ENCODE assay signal across 8 mouse cellular contexts in genomic region chr17:46674530-46675283, GRCm38 (mm10). TPM values are rescaled to one million over a fixed set of nuclear protein-coding genes. Genes with fewer than 3 reads are reported as not detected.
DNase-seq lines count a peak whose midpoint lies in the region; ATAC-seq and TF ChIP-seq lines count a peak whose summit lies in the region.

No protein-coding gene starts in this region.

- TF ChIP-seq POLR2A in myocyte (IDR thresholded peaks at IDR 0.05; ENCODE audit: insufficient read length, low read depth) = no peak

- H3ac ChIP-seq in myocyte (ENCODE audit: control insufficient read depth, insufficient read length) = peak overlapping the region; percentile 54

- H3K4me1 ChIP-seq in kidney, embryonic 15.5 days = peaks cover 45% of the 10 kb centered on the region
- peaks cover 47% of the 10 kb centered on the region for H3K4me1 ChIP-seq in embryonic facial prominence, embryonic 10.5 days

- peaks cover 37% of the 10 kb centered on the region for H3K79me2 ChIP-seq in myocyte (ENCODE audit: control insufficient read depth, insufficient read depth)

- no peak for DNase-seq in kidney, postnatal 14 days
- no peak for DNase-seq in embryonic facial prominence, embryonic 10.5 days (ENCODE audit: low spot score)
- peak; percentile 22 for DNase-seq in induced T-regulatory cell, adult 2 months (ENCODE audit: low read depth)
- DNase-seq in spleen, adult 18-20 months = no peak
- no peak for DNase-seq in cerebellum, postnatal 36 days

- WGBS in kidney, embryonic 15.5 days = 20% methylated on average over 15 of the region's 15 CpGs
- 22% methylated on average over 15 of the region's 15 CpGs for WGBS in embryonic facial prominence, embryonic 10.5 days

- no peaks in the 10 kb centered on the region for H3K9me3 ChIP-seq in kidney, embryonic 15.5 days (replicated peaks)
- H3K9me3 ChIP-seq in embryonic facial prominence, embryonic 10.5 days = peaks cover 1% of the 10 kb centered on the region; the same call in 1 of the 2 replicates

- H3K27me3 ChIP-seq in kidney, embryonic 15.5 days = no peaks in the 10 kb centered on the region
- no peaks in the 10 kb centered on the region for H3K27me3 ChIP-seq in embryonic facial prominence, embryonic 10.5 days (replicated peaks; ENCODE audit: low read depth, poor library complexity, severe bottlenecking)
- no peaks in the 10 kb centered on the region for H3K27me3 ChIP-seq in myocyte (ENCODE audit: control insufficient read depth, insufficient read depth, insufficient read length)

- peak overlapping the region; percentile 61 for H3K4me2 ChIP-seq in kidney, embryonic 15.5 days
- H3K4me2 ChIP-seq in myocyte (ENCODE audit: low read depth) = peak overlapping the region; percentile 92

- ATAC-seq in kidney, embryonic 15.5 days (replicated peaks; ENCODE audit: low FRiP score) = peak; percentile 60
- ATAC-seq in granulocyte monocyte progenitor cell, adult 5-6 weeks (replicated peaks; ENCODE audit: poor library complexity, severe bottlenecking) = no peak

- H3K27ac ChIP-seq in kidney, embryonic 15.5 days = peak overlapping the region; percentile 93
- peak overlapping the region; percentile 89 for H3K27ac ChIP-seq in embryonic facial prominence, embryonic 10.5 days (replicated peaks)

- peak overlapping the region; percentile 76 for H3K9ac ChIP-seq in kidney, embryonic 15.5 days

- H3K4me3 ChIP-seq in kidney, embryonic 15.5 days (replicated peaks) = peak overlapping the region; percentile 85
- H3K4me3 ChIP-seq in embryonic facial prominence, embryonic 10.5 days = peak overlapping the region; percentile 91
- peak overlapping the region; percentile 61 for H3K4me3 ChIP-seq in myocyte

- peaks cover 65% of the 10 kb centered on the region for H3K36me3 ChIP-seq in kidney, embryonic 15.5 days
- H3K36me3 ChIP-seq in embryonic facial prominence, embryonic 10.5 days (replicated peaks) = peaks cover 77% of the 10 kb centered on the region
- H3K36me3 ChIP-seq in myocyte (ENCODE audit: control insufficient read depth, insufficient read depth) = peaks cover 16% of the 10 kb centered on the region

TF ChIP-seq in myocyte, 11 proteins besides CTCF, POLR2A, EP300 and RAD21:
- TF ChIP-seq SRF (IDR thresholded peaks at IDR 0.05; ENCODE audit: control insufficient read depth, insufficient read length, low read depth) (no peak), E2F4 (IDR thresholded peaks at IDR 0.05; ENCODE audit: insufficient read depth) (no peak), MAX (IDR thresholded peaks at IDR 0.05; ENCODE audit: low read depth) (no peak), CEBPB (IDR thresholded peaks at IDR 0.05; ENCODE audit: insufficient read depth, poor library complexity, severe bottlenecking) (no peak), MYOG (IDR thresholded peaks at IDR 0.05; ENCODE audit: control insufficient read depth in 1 of 3, insufficient read depth in 1 of 3, insufficient read length in 2 of 3, low read depth in 2 of 3) (peak in 1 of 3 experiments; percentile 9)

RNA-seq across cellular contexts. Expression of gene Rrp36, which starts 0.6 kb away (rescaled TPM):
- 63.9 and 65.4 TPM in 2 replicates for polyA plus RNA-seq in kidney, embryonic 15.5 days (2015; fragmentation: Nextera tagmentation; extraction: Ambion mirVana)
- polyA plus RNA-seq in embryonic facial prominence, embryonic 10.5 days (2016; fragmentation: Nextera tagmentation; extraction: Ambion mirVana) = 61.4 and 68.9 TPM in 2 replicates
- 45.8 TPM for polyA plus RNA-seq in myocyte (2012; fragmentation: generic; extraction: Trizol)
- total RNA-seq in granulocyte monocyte progenitor cell, adult 5-6 weeks (2014; fragmentation: Nextera tagmentation) = 15.7 and 21.3 TPM in 2 replicates
- total RNA-seq in granulocyte monocyte progenitor cell, adult 5-6 weeks (2017) = 48.2 and 66.9 TPM in 2 replicates

RNA-seq across cellular contexts. Expression of gene Mea1, which starts 3.9 kb away (rescaled TPM):
- polyA plus RNA-seq in kidney, embryonic 15.5 days (2015; fragmentation: Nextera tagmentation; extraction: Ambion mirVana) = 146 and 147 TPM in 2 replicates
- 148 and 156 TPM in 2 replicates for polyA plus RNA-seq in embryonic facial prominence, embryonic 10.5 days (2016; fragmentation: Nextera tagmentation; extraction: Ambion mirVana)
- polyA plus RNA-seq in myocyte (2012; fragmentation: generic; extraction: Trizol) = 145 TPM
- total RNA-seq in granulocyte monocyte progenitor cell, adult 5-6 weeks (2014; fragmentation: Nextera tagmentation) = 56.5 and 76.8 TPM in 2 replicates
- total RNA-seq in granulocyte monocyte progenitor cell, adult 5-6 weeks (2017) = 73.8 and 82.4 TPM in 2 replicates

RNA-seq across cellular contexts. Expression of gene Klhdc3, which starts 6.0 kb away (rescaled TPM):
- 119 and 131 TPM in 2 replicates for polyA plus RNA-seq in kidney, embryonic 15.5 days (2015; fragmentation: Nextera tagmentation; extraction: Ambion mirVana)
- polyA plus RNA-seq in embryonic facial prominence, embryonic 10.5 days (2016; fragmentation: Nextera tagmentation; extraction: Ambion mirVana) = 148 and 151 TPM in 2 replicates
- polyA plus RNA-seq in myocyte (2012; fragmentation: generic; extraction: Trizol) = 128 TPM
- 62.5 and 77.9 TPM in 2 replicates for total RNA-seq in granulocyte monocyte progenitor cell, adult 5-6 weeks (2014; fragmentation: Nextera tagmentation)
- total RNA-seq in granulocyte monocyte progenitor cell, adult 5-6 weeks (2017) = 26.8 and 30.9 TPM in 2 replicates

RNA-seq across cellular contexts. Expression of gene Cul7, which starts 24.6 kb away (rescaled TPM):
- 55.5 and 59.2 TPM in 2 replicates for polyA plus RNA-seq in kidney, embryonic 15.5 days (2015; fragmentation: Nextera tagmentation; extraction: Ambion mirVana)
- polyA plus RNA-seq in embryonic facial prominence, embryonic 10.5 days (2016; fragmentation: Nextera tagmentation; extraction: Ambion mirVana) = 44.3 and 46.9 TPM in 2 replicates
- 44.4 TPM for polyA plus RNA-seq in myocyte (2012; fragmentation: generic; extraction: Trizol)
- total RNA-seq in granulocyte monocyte progenitor cell, adult 5-6 weeks (2014; fragmentation: Nextera tagmentation) = 16.8 and 21.6 TPM in 2 replicates
- 10.0 and 13.2 TPM in 2 replicates for total RNA-seq in granulocyte monocyte progenitor cell, adult 5-6 weeks (2017)

RNA-seq across cellular contexts. Expression of gene Mrpl2, which starts 28.7 kb away (rescaled TPM):
- 108 and 124 TPM in 2 replicates for polyA plus RNA-seq in kidney, embryonic 15.5 days (2015; fragmentation: Nextera tagmentation; extraction: Ambion mirVana)
- 124 and 142 TPM in 2 replicates for polyA plus RNA-seq in embryonic facial prominence, embryonic 10.5 days (2016; fragmentation: Nextera tagmentation; extraction: Ambion mirVana)
- 248 TPM for polyA plus RNA-seq in myocyte (2012; fragmentation: generic; extraction: Trizol)
- 106 and 113 TPM in 2 replicates for total RNA-seq in granulocyte monocyte progenitor cell, adult 5-6 weeks (2014; fragmentation: Nextera tagmentation)
- 103 and 133 TPM in 2 replicates for total RNA-seq in granulocyte monocyte progenitor cell, adult 5-6 weeks (2017)
